Mouse (Mus musculus): ENCODE measurements around the gene Stxbp6.
A peak's percentile ranks its signal among the peaks of the same experiment; 100 is the strongest.
"Not testable (repeated sequence)": the region's sequence is repeated elsewhere in the genome, so short reads cannot be mapped to it uniquely, and the experiment has no call there.

Gene Stxbp6

GRCm38 (mm10) chr12:45074611-45075342 lies at the start of gene Stxbp6:
Gene Stxbp6, minus strand, starts transcription at chr12:45074709.
- DNase-seq = no peak

- not testable (repeated sequence) for DNase-seq
These were observed 28.4 kb upstream of the Stxbp6 start for GRCm38 (mm10) chr12:45102954-45103353.

DNA sequence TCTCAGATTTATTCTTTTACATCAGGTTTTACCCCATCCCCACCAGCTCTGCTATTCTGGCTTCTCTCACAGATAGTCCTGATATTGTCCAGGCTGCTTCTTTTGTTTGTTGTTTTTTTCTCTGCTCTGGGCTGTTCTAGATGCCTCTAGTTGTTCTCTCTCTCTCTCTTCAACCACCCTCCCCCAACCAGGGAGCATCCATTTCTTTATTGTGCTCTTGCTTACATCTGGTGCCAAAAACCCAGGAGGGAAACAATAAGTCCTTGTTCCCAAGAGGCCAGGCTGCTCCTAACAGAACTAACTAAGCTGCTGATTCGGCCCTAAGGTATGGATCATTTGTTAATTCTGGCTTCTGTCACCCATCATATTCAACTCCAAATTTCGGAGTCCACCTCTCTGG lies 19.2 kb upstream of the Stxbp6 start:
- DNase-seq = no peak

GRCm38 (mm10) chr12:45092444-45092843 lies 17.9 kb upstream of the Stxbp6 start:
- DNase-seq = no peak

DNA sequence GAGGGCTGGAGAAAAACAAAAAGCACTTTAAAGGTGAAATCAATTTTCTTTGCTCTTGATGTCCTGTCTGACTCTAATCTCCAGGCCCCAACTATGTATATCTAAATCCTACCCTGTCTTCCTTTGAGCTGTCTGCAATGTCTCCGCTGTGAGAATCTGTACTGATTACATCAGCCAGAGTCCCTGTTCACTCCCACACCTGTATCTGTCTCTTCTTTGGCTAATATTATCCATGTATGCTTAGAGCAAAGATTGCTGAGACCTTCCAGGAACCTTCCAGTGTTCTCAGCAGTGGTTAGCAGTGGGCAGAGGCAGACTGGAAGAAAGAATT lies 8.6 kb upstream of the Stxbp6 start:
- DNase-seq = no peak

DNA sequence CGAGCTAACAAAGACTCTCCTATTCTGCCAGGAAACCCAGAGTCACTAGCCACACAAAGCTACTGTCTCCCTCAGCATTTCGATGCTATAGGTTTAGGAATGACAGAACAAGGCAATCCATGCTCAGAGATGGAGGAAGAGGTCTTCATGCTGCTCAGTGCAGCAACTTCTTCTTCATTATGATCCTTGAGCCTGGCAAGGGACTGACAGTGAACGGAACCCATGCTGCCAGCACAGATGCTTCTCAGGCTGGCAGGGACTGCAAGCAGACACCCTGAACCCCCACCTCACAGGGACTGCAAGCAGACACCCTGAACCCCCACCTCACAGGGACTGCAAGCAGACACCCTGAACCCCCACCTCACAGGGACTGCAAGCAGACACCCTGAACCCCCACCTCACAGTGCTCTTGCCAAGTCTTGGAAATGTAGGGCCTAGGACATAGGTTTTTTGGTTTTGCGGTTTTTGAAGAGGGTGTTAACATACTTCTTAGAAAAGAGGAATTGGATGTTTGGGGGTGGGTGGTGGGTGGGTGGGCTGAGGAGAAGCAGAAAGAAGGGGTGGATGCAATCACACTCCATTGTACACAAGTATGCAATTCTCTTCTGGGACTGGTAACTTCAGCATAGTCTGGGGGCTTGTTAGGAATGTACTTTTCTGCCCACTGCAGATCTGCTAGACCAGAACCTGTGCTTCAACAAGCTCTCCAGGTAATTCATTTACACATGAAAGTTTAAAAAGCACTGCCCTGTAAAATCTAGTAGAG lies 8.1 kb upstream of the Stxbp6 start:
- no peak for DNase-seq

DNA sequence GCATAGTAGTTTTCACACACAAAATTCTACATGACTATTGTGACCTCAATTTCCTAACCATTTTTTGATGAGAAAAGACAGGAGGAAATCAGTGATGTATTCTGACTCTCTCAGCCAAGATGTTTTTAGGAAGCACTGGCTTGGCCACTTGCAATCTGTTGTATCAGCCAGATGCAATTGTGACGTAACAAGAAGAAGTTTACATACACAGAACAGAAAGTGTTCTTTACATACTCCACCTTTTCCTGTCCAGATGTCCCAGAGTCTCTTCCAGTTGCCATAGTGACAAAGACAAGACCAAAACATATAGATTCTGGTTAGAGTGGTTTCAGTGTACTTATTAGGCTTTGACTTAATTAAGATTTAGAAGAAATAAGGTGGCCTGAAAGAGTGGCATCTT lies 7.1 kb upstream of the Stxbp6 start:
- DNase-seq = no peak

DNA sequence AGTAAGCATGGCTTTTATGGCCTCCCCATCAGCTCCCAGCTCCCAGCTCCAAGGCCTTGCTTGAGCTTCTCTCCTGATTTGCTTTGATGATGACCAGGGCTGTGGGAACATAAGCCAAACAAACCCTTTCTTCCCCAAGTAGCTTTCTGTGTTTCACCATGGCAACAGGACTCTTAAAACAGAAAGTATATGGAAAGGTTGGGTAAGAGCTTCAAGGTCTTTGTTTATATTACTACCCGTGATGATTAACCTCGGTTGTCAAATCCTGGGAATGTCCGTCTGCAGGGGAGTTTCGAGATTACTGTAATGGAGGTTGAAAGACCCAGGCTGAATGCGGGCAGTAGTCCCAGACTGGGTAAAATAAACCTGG lies 6.2 kb upstream of the Stxbp6 start:
- no peak for DNase-seq

DNA sequence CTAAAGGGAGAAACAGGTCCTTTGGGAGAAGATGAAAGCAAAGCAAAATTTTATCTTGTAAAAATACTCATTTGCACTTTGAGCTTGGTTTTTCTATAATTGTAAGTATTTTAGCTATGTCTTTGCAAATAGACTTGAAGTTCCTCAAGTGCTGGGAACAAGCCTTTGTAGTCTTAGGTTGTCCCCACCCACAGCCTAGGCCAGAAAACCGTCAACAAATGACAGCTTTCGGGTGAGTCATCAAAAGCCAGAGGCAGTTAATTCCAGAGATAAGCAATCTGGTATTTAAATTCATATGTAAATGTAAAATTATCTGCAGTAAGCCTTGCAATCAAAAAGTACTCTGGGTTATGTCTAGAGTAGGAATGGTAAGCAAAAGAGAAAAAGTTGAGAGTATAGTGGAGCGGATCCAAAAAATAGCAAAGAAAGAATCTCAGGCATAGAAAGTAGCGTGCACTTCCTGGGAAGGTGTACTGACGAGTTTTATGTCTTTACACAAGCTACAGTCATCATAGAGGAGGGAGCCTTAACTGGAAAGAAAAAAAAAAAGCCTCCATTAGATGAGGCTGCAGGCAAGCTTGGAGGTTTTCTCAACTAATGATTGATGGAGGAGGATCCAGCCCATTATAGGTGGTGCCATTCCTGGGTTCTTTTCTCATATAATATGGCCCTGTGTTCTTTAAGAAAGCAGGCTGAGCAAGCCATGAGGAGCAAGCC lies 5.7 kb upstream of the Stxbp6 start:
- DNase-seq = no peak

DNA sequence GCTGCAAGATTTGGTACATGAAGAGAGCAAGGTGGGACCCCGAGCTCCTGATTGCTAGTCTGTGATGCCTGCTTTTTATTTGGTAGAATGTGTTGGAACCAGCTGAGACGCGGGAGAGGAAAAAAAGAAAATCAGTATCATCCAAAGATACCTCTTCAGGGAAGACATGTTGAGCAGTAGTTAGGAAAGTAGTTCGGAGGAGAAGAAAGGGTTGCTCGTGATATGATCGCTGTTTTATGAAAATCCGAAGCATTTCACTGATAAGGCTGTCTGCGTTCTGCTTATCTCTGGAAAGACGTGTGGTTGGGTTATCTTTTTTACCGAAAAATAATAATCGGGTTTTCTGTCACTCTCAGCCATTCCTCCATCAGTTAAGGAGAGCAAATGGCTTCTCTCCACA lies 1.1 kb upstream of the Stxbp6 start:
- no peak for DNase-seq

- peak; percentile 4 to 10 for DNase-seq
These were observed 387 bp downstream of the Stxbp6 start for GRCm38 (mm10) chr12:45074042-45074601.

- DNase-seq = no peak
These were observed 1.0 kb downstream of the Stxbp6 start for GRCm38 (mm10) chr12:45073331-45074041.

DNA sequence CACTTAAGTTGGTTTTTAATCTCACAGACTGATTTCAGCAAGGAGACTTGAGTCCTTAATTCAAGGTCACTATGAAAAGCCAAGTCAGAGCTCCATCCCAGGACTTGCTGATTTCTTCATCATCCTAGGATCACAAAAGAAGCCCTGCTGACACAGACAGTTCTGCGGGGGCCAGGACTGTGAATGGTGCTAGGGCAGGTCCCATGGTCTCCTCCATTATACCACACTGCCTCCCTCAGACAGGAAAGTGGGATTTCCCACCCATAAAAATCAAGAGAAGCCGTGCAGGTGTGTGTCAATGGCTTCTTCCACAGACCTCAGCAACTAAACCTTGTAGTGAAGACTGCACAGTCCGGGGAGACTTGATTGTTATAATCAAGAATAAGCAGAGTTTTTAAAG lies 2.3 kb downstream of the Stxbp6 start:
- DNase-seq = no peak

- DNase-seq = no peak
These were observed 4.3 kb downstream of the Stxbp6 start for GRCm38 (mm10) chr12:45070186-45070585.

DNA sequence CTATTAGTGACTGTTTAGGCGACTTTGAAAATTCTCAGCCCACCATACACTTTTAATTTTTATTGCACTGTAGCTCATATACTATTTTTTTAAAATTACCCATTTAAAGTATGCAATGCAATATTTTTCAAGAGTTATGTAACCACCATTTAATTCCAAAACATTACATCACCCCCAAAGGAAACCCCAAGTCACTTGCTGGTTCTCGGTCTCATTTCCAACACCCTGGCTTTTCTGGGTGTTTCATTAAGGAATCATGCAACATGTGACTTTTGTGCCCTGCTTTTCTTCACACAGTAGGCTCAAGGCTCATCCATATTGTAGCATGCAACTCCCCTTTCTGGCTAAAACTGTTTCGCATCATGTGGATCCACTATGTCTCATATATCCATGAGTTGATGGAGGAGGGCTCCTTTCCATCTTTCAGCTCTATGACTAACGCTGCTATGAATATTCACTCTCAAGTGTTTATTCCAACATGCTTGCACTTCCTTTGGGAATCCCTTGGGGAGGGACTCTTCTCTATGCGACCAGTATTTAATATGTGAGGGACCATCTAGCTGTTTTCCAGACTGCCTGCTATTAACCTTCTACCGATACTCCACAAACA lies 6.3 kb downstream of the Stxbp6 start:
- no peak for DNase-seq

DNA sequence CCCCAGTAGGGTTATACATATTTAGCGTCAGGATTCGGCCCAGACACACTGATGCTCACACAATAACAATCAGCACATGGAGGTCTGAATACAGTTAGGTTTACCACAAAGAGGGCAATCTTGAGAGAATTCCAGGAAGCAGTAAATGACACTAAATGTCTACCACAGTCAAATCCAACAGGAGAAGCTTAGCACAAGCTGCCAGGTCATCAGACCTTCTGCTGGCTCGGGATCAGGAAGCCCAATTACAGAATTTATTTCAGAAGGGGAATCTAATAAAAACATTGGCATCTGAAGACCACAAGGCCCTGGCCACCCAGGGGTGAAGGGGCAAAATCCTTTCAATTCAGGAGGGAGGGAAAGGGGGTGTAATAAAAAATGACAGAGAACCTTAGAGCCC lies 6.8 kb downstream of the Stxbp6 start:
- no peak for DNase-seq

GRCm38 (mm10) chr12:45067047-45067685 lies 7.3 kb downstream of the Stxbp6 start:
- DNase-seq = no peak

DNA sequence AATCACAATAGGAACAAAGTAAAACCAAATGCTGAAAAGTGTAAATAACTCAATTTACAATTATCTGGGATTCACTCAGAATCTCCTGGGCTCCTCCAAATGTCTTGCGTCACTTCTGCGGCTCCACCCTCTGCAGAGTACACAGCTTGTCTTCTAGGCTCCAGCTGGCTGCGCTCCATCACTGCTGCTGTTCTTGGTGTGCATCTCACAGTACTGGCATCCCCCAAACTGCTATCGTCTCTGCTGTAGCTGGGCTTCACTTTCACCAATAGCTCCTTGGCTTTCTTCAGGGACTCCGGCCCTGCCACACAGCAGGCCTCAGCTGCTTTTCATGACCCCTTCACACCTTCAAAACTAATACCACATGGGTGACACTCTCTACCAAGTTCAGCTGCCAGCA lies 10.9 kb downstream of the Stxbp6 start:
- DNase-seq = no peak

- no peak for DNase-seq
These were observed 13.2 kb downstream of the Stxbp6 start for GRCm38 (mm10) chr12:45061336-45061735.

DNA sequence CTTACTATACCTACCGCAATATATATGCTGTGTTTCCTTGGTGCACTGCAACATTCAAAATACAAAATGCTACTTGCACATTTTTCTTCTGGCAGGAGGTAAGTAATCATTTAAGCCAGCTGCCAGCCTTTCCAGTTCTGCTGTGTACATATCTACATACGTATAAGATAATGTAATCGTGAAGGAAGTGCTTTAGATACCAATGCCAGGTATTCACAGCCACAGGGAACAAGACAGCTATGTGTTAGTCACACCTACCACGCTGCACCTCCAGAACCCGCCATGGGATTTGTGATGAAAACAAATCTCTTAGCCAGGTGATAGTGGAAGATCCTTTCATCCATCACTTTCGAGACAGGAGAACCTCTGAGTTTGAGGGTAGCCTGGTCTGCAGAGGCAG lies 13.7 kb downstream of the Stxbp6 start:
- no peak for DNase-seq

- DNase-seq = no peak
These were observed 16.5 kb downstream of the Stxbp6 start for GRCm38 (mm10) chr12:45058007-45058406.

GRCm38 (mm10) chr12:45056372-45056771 lies 18.1 kb downstream of the Stxbp6 start:
- no peak for DNase-seq
